Mouse (Mus musculus) cerebellum, adult 9-11 months (tissue): ENCODE results near the gene Sh2d1a.
A peak's percentile ranks its signal among the peaks of the same experiment; 100 is the strongest.

Experiments
- DNase-seq: peaks from one replicate; pipeline ENCODE4 v3.0.0; 2022

The Sh2d1a gene

GRCm38 (mm10) chrX:42502291-42503043 is at the start of gene Sh2d1a:
TSS of gene Sh2d1a (plus strand) at chrX:42502453.
- no peak for DNase-seq

DNA sequence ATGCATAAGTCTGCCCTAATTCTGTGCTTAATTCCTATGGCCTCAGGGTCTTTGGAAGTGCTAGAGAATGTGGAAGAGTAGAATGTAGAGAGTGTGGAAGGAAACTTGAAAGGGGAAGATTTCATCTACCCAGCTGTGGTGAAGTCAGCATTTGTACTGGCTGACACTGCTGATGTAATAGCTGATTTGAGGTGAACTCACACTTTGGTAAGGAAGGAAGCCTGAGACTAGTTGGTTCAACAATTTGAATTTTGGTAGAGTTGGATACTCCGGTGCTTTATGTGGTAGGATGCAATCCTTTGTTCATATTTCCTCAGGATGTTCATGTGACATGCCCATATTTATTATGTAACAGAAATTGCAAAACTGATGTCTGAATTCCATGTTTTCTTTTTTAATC is 49.3 kb upstream of the Sh2d1a start:
- DNase-seq: no peak

GRCm38 (mm10) chrX:42454533-42454932 is 47.7 kb upstream of the Sh2d1a start:
- DNase-seq: no peak

DNA sequence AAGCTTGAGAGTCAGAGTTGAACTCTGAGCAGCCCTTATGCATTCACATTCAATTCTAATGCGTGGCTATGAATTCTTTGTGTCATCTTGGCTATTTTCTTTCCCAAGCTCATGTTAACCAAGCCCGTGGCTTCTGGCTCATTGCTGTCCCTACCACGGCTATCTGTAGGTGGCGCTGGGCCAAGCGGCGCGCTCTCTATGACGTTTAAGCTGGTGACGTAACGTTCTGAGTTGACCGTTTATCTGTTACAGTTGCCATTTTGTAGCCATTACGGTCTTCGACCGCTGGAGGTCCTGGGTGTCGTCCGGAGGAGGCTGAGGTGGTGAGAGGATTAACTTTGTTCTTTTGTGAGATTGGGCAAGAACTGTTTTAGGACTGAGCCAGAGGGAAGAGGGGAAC is 12.8 kb upstream of the Sh2d1a start, which contains the start of gene Tex13c2:
Gene Tex13c2 (plus strand): TSS at position 246 of the 400 bp plus-strand sequence.
- no peak for DNase-seq

- DNase-seq: peak; percentile 50
These were observed 11.9 kb upstream of the Sh2d1a start for GRCm38 (mm10) chrX:42490336-42490735.

DNA sequence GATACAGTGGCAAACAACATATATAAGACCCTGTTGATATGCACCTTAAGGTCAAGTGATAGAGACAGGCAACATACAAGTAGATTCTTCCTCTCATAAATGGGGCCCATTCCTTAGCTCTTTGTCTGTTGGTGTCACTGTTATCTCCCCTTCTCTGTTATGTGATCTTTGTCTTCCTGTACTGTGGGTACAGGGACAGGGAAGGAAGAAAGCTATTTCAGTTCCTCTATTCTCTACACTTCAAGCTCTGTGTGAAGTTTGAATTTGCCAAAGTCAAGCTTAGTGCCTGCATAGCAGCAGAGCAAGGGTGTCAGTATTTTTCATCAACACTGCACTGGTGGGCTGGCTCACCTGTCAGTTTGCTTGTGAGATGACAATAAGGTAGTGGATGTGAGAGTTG is 1.7 kb upstream of the Sh2d1a start:
- DNase-seq: no peak

DNA sequence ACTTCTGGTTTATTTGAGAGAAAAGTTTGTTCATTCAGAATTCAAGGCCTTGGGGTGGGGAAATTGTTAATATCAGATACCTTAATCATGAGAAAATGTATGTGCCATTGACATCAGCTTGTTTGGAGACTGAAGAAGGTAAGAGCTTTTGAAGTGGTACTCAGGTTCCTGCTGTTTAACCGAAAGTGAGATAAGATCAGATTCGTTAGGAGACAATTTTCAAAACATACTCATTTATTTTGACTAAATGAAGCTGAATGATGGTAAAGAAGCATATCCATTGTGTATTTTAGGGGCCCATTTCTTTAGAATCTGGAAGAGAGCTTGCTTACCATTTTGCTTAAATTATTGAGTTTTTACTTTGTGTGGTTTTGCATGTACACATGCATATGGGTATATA is 8.9 kb downstream of the Sh2d1a start:
- DNase-seq: no peak

GRCm38 (mm10) chrX:42512567-42512966 is 10.3 kb downstream of the Sh2d1a start:
- no peak for DNase-seq

- DNase-seq: no peak
These were observed 20.6 kb downstream of the Sh2d1a start for GRCm38 (mm10) chrX:42522868-42523267.

GRCm38 (mm10) chrX:42530703-42531102 is 28.4 kb downstream of the Sh2d1a start:
- no peak for DNase-seq

GRCm38 (mm10) chrX:42540030-42540755 is 37.9 kb downstream of the Sh2d1a start:
- DNase-seq: peak; percentile 89

GRCm38 (mm10) chrX:42540756-42541053 is 38.5 kb downstream of the Sh2d1a start:
- peak; percentile 73 for DNase-seq

DNA sequence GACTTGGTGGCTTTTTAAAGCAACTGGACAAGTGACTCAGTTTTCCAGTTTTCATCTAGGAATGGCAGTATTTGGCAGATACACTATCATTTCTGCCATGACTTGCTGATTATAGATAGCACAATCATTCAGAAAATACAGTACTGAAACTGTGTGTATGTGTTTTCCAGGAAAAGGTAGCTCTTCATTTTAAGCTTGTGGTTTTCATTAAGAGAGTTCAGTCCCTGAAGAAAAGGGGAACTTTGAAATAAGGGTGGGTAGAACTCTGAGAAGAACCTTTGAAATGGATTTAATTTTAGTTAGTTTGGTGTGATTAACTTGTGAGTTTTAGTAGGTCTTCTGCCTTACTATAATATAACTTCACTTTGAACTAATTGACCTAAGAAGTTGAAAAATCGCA is 42.8 kb downstream of the Sh2d1a start:
- no peak for DNase-seq

- no peak for DNase-seq
These were observed 46.3 kb downstream of the Sh2d1a start for GRCm38 (mm10) chrX:42548513-42548912.

GRCm38 (mm10) chrX:42557284-42557683 is 55.0 kb downstream of the Sh2d1a start:
- peak; percentile 61 for DNase-seq

GRCm38 (mm10) chrX:42558683-42559082 is 56.4 kb downstream of the Sh2d1a start:
- no peak for DNase-seq
